Mouse (Mus musculus): ENCODE measurements around the gene Kcnh2.

GRCm38 (mm10) chr5:24388246-24388915, 37.0 kb upstream of the Kcnh2 start:
- TF ChIP-seq CTCF (IDR thresholded peaks at IDR 0.05; ENCODE audit: extremely low read depth, insufficient read depth, insufficient read length, insufficient replicate concordance) (no peak), POLR2A (IDR thresholded peaks at IDR 0.05; ENCODE audit: low read depth, low read length) (no peak)

Data from spleen, adult 2 months (tissue).